ENCODE assay signal across 21 mouse cellular contexts in the genomic region with DNA sequence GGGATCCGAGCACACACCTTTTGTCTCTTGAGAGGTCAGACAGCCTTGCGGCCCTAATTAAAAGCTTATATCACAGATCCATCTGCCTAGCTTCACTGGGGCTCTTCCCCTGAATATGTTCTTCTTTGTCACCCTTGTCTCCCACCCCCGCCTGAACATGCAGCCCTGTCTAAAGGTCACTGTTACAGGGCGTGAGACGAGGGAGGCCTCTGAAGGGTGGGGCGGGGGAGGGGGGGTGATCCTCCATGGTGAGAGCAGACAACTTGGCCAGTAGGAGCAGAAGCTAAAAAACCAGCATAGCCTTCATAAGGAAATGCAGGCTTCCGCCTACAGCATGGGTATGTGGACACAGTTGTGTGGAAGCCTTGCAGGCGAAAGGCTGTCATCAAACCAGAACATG.
DNase-seq lines count a peak whose midpoint lies in the region; ATAC-seq lines count a peak whose summit lies in the region.
"Had no signal": no experiment of that assay in that cellular context is flagged by ENCODE, and none has a peak within 500 bp of the region (broad histone marks: within the 10 kb centered on the region; RNA-seq: fewer than 3 reads in every experiment).

No protein-coding gene starts in this region.

- no peak overlapping the region for H3K9ac ChIP-seq in hindbrain, embryonic 11.5 days (ENCODE audit: low read depth, low read length)
- H3K9ac ChIP-seq in hindbrain, embryonic 12.5 days, result no peak overlapping the region
- H3K9ac ChIP-seq in embryonic facial prominence, embryonic 14.5 days (ENCODE audit: low read depth, low read length), result no peak overlapping the region
- H3K9ac ChIP-seq in hindbrain, embryonic 13.5 days, result 0 out of 2 replicates have a peak overlapping the region, but pooled peaks have one; percentile 39
- no peak overlapping the region for H3K9ac ChIP-seq in kidney, embryonic 15.5 days
- H3K9ac ChIP-seq: hindbrain, embryonic 15.5 days; limb, embryonic 12.5 days; liver, embryonic 13.5 days; lung, embryonic 15.5 days had no signal

- no peak for DNase-seq in hindbrain, embryonic 11.5 days (ENCODE audit: low spot score)
- no peak for DNase-seq in embryonic facial prominence, embryonic 14.5 days (ENCODE audit: low spot score)
- DNase-seq in retina, embryonic 14.5 days (ENCODE audit: low spot score), result peak; percentile 49
- DNase-seq in thymus, postnatal 36 days, result no peak
- DNase-seq: adrenal gland, postnatal 36 days; cerebellum, adult 9-10 months; embryo, embryonic 11 days; gastrocnemius, postnatal 14 days; kidney, adult 9 months; liver, embryonic 13.5 days; right cerebral cortex, postnatal 25 days had no signal

- H3K27ac ChIP-seq in hindbrain, embryonic 11.5 days (ENCODE audit: low read depth, low read length), result no peak overlapping the region
- no peak overlapping the region for H3K27ac ChIP-seq in hindbrain, embryonic 12.5 days
- H3K27ac ChIP-seq in embryonic facial prominence, embryonic 14.5 days (replicated peaks; ENCODE audit: low read depth, low read length), result no peak overlapping the region
- H3K27ac ChIP-seq in hindbrain, embryonic 13.5 days, result no peak overlapping the region; the same call in 1 of the 2 replicates
- H3K27ac ChIP-seq in kidney, embryonic 15.5 days, result no peak overlapping the region
- H3K27ac ChIP-seq: hindbrain, embryonic 15.5 days; limb, embryonic 12.5 days; liver, embryonic 13.5 days; lung, embryonic 15.5 days; macrophage; stomach, postnatal 0 days had no signal

- ATAC-seq in hindbrain, embryonic 11.5 days (ENCODE audit: low FRiP score), result peak; percentile 40; the same call in 1 of the 2 replicates
- ATAC-seq in hindbrain, embryonic 12.5 days (ENCODE audit: low FRiP score), result no peak
- ATAC-seq in embryonic facial prominence, embryonic 14.5 days (ENCODE audit: low read depth), result peak; percentile 19; the same call in 1 of the 2 replicates
- no peak for ATAC-seq in hindbrain, embryonic 13.5 days (ENCODE audit: low FRiP score)
- no peak for ATAC-seq in kidney, embryonic 15.5 days (replicated peaks; ENCODE audit: low FRiP score)
- ATAC-seq: midbrain, embryonic 16.5 days; Patski had no signal

- no peaks in the 10 kb centered on the region for H3K36me3 ChIP-seq in hindbrain, embryonic 11.5 days (ENCODE audit: control insufficient read depth, insufficient read depth, low read length)
- no peaks in the 10 kb centered on the region for H3K36me3 ChIP-seq in hindbrain, embryonic 12.5 days
- H3K36me3 ChIP-seq in embryonic facial prominence, embryonic 14.5 days (ENCODE audit: control insufficient read depth, insufficient read depth, low read length), result no peaks in the 10 kb centered on the region
- H3K36me3 ChIP-seq in hindbrain, embryonic 13.5 days, result no peaks in the 10 kb centered on the region
- H3K36me3 ChIP-seq in kidney, embryonic 15.5 days, result no peaks in the 10 kb centered on the region
- H3K36me3 ChIP-seq: hindbrain, embryonic 15.5 days; limb, embryonic 12.5 days; liver, embryonic 13.5 days; lung, embryonic 15.5 days had no signal

- WGBS in hindbrain, embryonic 11.5 days, result 41% methylated on average over 8 of the region's 8 CpGs
- 43% methylated on average over 8 of the region's 8 CpGs for WGBS in hindbrain, embryonic 12.5 days
- 38% methylated on average over 8 of the region's 8 CpGs for WGBS in embryonic facial prominence, embryonic 14.5 days
- 38% methylated on average over 8 of the region's 8 CpGs for WGBS in hindbrain, embryonic 13.5 days
- WGBS in kidney, embryonic 15.5 days, result 48% methylated on average over 8 of the region's 8 CpGs

- H3K27me3 ChIP-seq in hindbrain, embryonic 11.5 days (ENCODE audit: control insufficient read depth, insufficient read depth, low read length), result 0 out of 2 replicates have a peak, but pooled peaks cover 3% of the 10 kb centered on the region
- H3K27me3 ChIP-seq in hindbrain, embryonic 12.5 days, result peaks cover 9% of the 10 kb centered on the region
- no peaks in the 10 kb centered on the region for H3K27me3 ChIP-seq in embryonic facial prominence, embryonic 14.5 days (replicated peaks; ENCODE audit: control insufficient read depth, insufficient read depth, low read length)
- peaks cover 4% of the 10 kb centered on the region; the same call in 1 of the 2 replicates for H3K27me3 ChIP-seq in hindbrain, embryonic 13.5 days
- no peaks in the 10 kb centered on the region for H3K27me3 ChIP-seq in kidney, embryonic 15.5 days
- H3K27me3 ChIP-seq: hindbrain, embryonic 15.5 days; limb, embryonic 12.5 days; liver, embryonic 13.5 days; lung, embryonic 15.5 days; Patski had no signal

- no peak overlapping the region for H3K4me2 ChIP-seq in hindbrain, embryonic 11.5 days (replicated peaks; ENCODE audit: low read depth, low read length)
- no peak overlapping the region for H3K4me2 ChIP-seq in hindbrain, embryonic 12.5 days (replicated peaks)
- H3K4me2 ChIP-seq in embryonic facial prominence, embryonic 14.5 days (ENCODE audit: low read depth, low read length), result no peak overlapping the region
- no peak overlapping the region for H3K4me2 ChIP-seq in hindbrain, embryonic 13.5 days
- no peak overlapping the region for H3K4me2 ChIP-seq in kidney, embryonic 15.5 days
- H3K4me2 ChIP-seq: hindbrain, embryonic 15.5 days; limb, embryonic 12.5 days; liver, embryonic 13.5 days; lung, embryonic 15.5 days had no signal

- no peaks in the 10 kb centered on the region for H3K9me3 ChIP-seq in hindbrain, embryonic 11.5 days (ENCODE audit: control insufficient read depth, low read length)
- no peaks in the 10 kb centered on the region for H3K9me3 ChIP-seq in hindbrain, embryonic 12.5 days (replicated peaks)
- H3K9me3 ChIP-seq in embryonic facial prominence, embryonic 14.5 days (ENCODE audit: control insufficient read depth, low read length), result no peaks in the 10 kb centered on the region
- H3K9me3 ChIP-seq in hindbrain, embryonic 13.5 days, result no peaks in the 10 kb centered on the region
- H3K9me3 ChIP-seq in kidney, embryonic 15.5 days (replicated peaks), result no peaks in the 10 kb centered on the region
- H3K9me3 ChIP-seq: hindbrain, embryonic 15.5 days; liver, embryonic 13.5 days; lung, embryonic 15.5 days had no signal

- H3K4me1 ChIP-seq in hindbrain, embryonic 11.5 days (replicated peaks; ENCODE audit: control insufficient read depth, insufficient read depth, low read length), result no peaks in the 10 kb centered on the region; the same call in 1 of the 2 replicates
- H3K4me1 ChIP-seq in hindbrain, embryonic 12.5 days, result peaks cover 31% of the 10 kb centered on the region
- peaks cover 7% of the 10 kb centered on the region; the same call in 1 of the 2 replicates for H3K4me1 ChIP-seq in embryonic facial prominence, embryonic 14.5 days (ENCODE audit: control insufficient read depth, insufficient read depth, low read length)
- H3K4me1 ChIP-seq in hindbrain, embryonic 13.5 days (replicated peaks), result peaks cover 32% of the 10 kb centered on the region
- peaks cover 11% of the 10 kb centered on the region for H3K4me1 ChIP-seq in kidney, embryonic 15.5 days
- H3K4me1 ChIP-seq: liver, embryonic 13.5 days; lung, embryonic 15.5 days had no signal

- H3K4me3 ChIP-seq in hindbrain, embryonic 11.5 days (ENCODE audit: low read depth, low read length), result no peak overlapping the region
- H3K4me3 ChIP-seq in hindbrain, embryonic 12.5 days, result no peak overlapping the region
- H3K4me3 ChIP-seq in embryonic facial prominence, embryonic 14.5 days (ENCODE audit: low read depth, low read length), result no peak overlapping the region
- no peak overlapping the region for H3K4me3 ChIP-seq in hindbrain, embryonic 13.5 days
- no peak overlapping the region for H3K4me3 ChIP-seq in kidney, embryonic 15.5 days (replicated peaks)
- H3K4me3 ChIP-seq: hindbrain, embryonic 15.5 days; limb, embryonic 12.5 days; liver, embryonic 13.5 days; lung, embryonic 15.5 days had no signal

Comparison
In these comparisons a context has a peak if more than half of its experiments do, and no peak if none do; other contexts are left out.
1. ATAC-seq: peak in hindbrain, embryonic 11.5 days (single experiment) and embryonic facial prominence, embryonic 14.5 days (single experiment); none in hindbrain, embryonic 12.5 days (single experiment), hindbrain, embryonic 13.5 days (single experiment) and kidney, embryonic 15.5 days (single experiment).